Mouse (Mus musculus) lung, embryonic 14.5 days (tissue): ENCODE results near the gene Sys1. TPM values are rescaled to one million over a fixed set of nuclear protein-coding genes. Genes with fewer than 3 reads are reported as not detected.

Source experiments
- ATAC-seq: fragments of 200-750 bp; cut with Nextera tagmentation; 2 replicates; pipeline ENCODE4 v1.8.0; 2017; ENCODE audit warnings: mild to moderate bottlenecking, moderate TSS enrichment, moderate library complexity; ENCODE audit not compliant: insufficient read depth
- DNase-seq: peaks from one replicate; pipeline ENCODE4 v3.0.0-alpha.2; 2015
- H3K27ac ChIP-seq: fragments of 300-500 bp; sonication (generic); 2 replicates; pipeline ENCODE4 v1.5.1; 2014; ENCODE audit warnings: low read depth, mild to moderate bottlenecking, moderate library complexity
- H3K27me3 ChIP-seq: fragments of 300-500 bp; sonication (generic); 2 replicates; pipeline ENCODE4 v1.6.1; 2014; ENCODE audit warnings: low read length, control low read depth; ENCODE audit not compliant: insufficient read depth
- H3K36me3 ChIP-seq: fragments of 300-500 bp; sonication (generic); 2 replicates; pipeline ENCODE4 v1.6.1; 2014; ENCODE audit warnings: control low read depth; ENCODE audit not compliant: insufficient read depth
- H3K4me1 ChIP-seq: fragments of 300-500 bp; sonication (generic); 2 replicates; pipeline ENCODE4 v1.6.1; 2014; ENCODE audit warnings: antibody characterized with exemption, control low read depth; ENCODE audit not compliant: insufficient read depth
- H3K4me2 ChIP-seq: fragments of 300-500 bp; sonication (generic); 2 replicates; pipeline ENCODE4 v1.6.1; 2014; ENCODE audit warnings: mild to moderate bottlenecking
- H3K4me3 ChIP-seq: fragments of 300-500 bp; sonication (generic); 2 replicates; pipeline ENCODE4 v1.5.1; 2014; ENCODE audit warnings: low read depth, low read length
- H3K9ac ChIP-seq: fragments of 300-500 bp; sonication (generic); 2 replicates; pipeline ENCODE4 v1.6.1; 2014
- H3K9me3 ChIP-seq: fragments of 300-500 bp; sonication (generic); 2 replicates; pipeline ENCODE4 v1.6.1; 2016; ENCODE audit warnings: low read depth, low read length, control low read depth
- CTCF ChIP-seq: IDR thresholded peaks from 2 replicates; pipeline ENCODE4 v1.5.1; 2016; ENCODE audit warnings: antibody characterized with exemption, low read depth
- WGBS: fragments of 180-500 bp; shearing (Covaris S2); extraction: QIAGEN DNeasy Blood & Tissue Kit; methylation state at CpG from one replicate; pipeline ENCODE4 v1.1.7; 2014; 5-methylcytosine and 5-hydroxymethylcytosine counted together
- polyA plus RNA-seq: library from polyadenylated mRNA; unstranded; fragments of >200 nt; fragmentation: Nextera tagmentation; extraction: Ambion mirVana; gene quantifications from 2 replicates; pipeline ENCODE4 v1.2.1, GENCODE M21; 2014

The Sys1 gene
- polyA plus RNA-seq, 1 experiment from 2014 or later = 68.7 TPM

DNA sequence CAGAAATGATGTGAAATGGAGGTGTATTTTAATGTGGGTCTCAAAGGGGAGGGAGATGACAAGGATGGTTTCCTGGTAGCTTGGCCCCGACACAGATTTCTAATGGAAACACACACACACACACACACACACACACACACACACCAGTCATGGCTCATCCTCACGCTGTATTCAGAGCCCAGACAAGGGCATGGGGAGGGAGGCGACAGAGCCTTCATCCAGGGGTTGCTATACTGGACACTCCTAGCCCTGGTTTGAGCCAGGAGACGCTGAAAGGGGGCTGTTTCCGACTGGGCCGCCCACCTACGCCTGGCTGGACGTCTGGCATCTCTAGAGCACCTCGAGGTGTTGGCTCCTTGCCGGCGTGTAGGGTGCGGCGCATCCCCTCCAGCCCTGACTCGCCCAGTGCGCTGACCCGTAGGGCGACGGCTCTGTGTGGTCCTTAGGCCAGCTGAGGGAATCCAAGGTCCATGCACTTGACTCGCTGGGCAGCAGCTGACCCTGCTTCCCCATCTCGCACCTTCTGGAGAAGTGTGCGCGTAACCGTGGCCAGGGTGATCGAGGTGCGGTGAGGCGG is 29.0 kb downstream of the Sys1 start, which contains the start of gene Dbndd2:
Gene Dbndd2, plus strand, starts transcription at position 426 of the 577 bp plus-strand sequence.
- H3K27me3 ChIP-seq = peaks cover 16% of the 10 kb centered on the region
- peak within 1 kb of the TSS; percentile 72 for H3K4me3 ChIP-seq
- H3K36me3 ChIP-seq = peaks cover 3% of the 10 kb centered on the region; the same call in 1 of the 2 replicates
- peak within 1 kb of the TSS; percentile 99 for H3K4me2 ChIP-seq
- no peak for TF ChIP-seq CTCF
- H3K4me1 ChIP-seq = no peaks in the 10 kb centered on the region
- WGBS = 2% methylated on average over 26 of the region's 26 CpGs
- ATAC-seq (peak; percentile 53), DNase-seq (peak; percentile 18)
- no peaks in the 10 kb centered on the region for H3K9me3 ChIP-seq
- no peak within 1 kb of the TSS for H3K27ac ChIP-seq
- peak within 1 kb of the TSS; percentile 69 for H3K9ac ChIP-seq

DNA sequence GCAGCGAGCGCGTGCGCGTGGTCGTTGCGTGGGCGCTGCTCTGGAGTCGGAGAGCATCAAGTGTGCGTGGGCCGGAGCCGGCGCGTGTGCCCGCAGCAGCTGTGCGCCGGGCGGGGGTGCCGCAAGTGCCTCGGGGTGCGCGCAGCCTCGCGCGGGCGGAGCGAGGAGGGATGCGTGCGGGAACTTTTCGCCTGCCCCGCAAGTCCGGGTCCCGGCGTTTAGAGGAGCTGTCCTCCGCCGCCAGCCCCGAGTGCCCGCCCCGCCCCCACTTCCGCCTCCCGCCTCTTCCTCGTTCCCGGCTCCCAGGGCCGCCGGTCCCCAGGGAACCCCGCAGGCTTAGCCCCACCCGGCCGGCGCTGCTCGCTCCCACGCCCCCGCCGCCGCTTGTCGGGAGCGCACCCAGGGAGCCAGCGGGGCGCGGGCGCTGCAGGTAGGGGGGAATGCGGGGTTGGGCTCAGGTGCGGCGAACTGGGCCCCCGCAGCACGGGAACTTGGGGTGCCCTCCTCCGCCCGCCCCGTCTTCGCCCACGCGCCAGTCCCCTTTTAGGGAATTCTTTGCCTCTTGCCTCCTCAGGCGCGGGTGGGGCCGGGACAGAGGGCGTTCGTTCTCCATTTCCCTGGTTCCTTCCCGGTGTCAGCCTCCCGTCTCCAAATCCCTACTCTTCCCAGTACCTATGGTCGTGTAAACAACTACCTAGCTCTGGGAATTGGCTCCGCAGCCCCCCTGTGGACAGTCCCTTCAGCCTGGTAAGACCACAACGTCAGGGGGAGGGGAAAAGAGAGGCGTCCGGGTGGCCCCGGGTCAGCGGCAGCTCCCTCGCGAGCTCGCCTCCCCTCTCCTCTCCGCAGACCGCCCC is 29.7 kb downstream of the Sys1 start:
- peaks cover 3% of the 10 kb centered on the region; the same call in 1 of the 2 replicates for H3K36me3 ChIP-seq
- H3K4me2 ChIP-seq = peak overlapping the region; percentile 99
- peak overlapping the region; percentile 72 for H3K4me3 ChIP-seq
- TF ChIP-seq CTCF = no peak; the same call in 1 of the 2 replicates
- H3K27ac ChIP-seq = no peak overlapping the region
- ATAC-seq (peak; percentile 71), DNase-seq (peak; percentile 60)
- no peaks in the 10 kb centered on the region for H3K9me3 ChIP-seq
- WGBS = under 1% methylated on average over 80 of the region's 90 CpGs
- peak overlapping the region; percentile 69 for H3K9ac ChIP-seq
- no peaks in the 10 kb centered on the region for H3K4me1 ChIP-seq
- H3K27me3 ChIP-seq = peaks cover 16% of the 10 kb centered on the region

DNA sequence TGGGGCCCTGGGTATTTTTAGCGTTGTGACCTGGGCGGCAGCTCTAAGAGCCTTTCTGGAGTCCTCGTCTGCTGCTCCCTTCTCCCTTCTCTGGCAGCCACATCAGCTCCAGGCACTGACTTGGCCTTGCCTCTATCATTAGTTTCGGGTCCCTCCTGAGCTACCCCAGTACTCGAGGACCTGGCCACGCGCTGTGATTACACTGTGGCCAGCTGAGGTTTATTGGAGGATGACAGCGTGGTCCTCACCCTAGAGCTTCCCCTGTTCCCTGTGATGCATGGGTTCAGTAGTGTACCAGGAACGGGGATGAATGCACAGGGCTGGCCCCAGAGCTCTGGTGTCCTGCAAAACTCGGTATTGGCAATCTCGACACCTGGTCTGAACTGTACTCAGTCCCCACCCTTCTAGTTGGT is 30.4 kb downstream of the Sys1 start:
- no peak for DNase-seq
- Histone ChIP-seq H3K4me2 (peak overlapping the region; percentile 99), H3K4me3 (peak overlapping the region; percentile 72), H3K27me3 (peaks cover 16% of the 10 kb centered on the region), H3K4me1 (no peaks in the 10 kb centered on the region), H3K9ac (peak overlapping the region; percentile 69), H3K9me3 (no peaks in the 10 kb centered on the region), H3K36me3 (peaks cover 3% of the 10 kb centered on the region; the same call in 1 of the 2 replicates), H3K27ac (no peak overlapping the region)
- TF ChIP-seq CTCF = no peak
- WGBS = 9% methylated on average over 11 of the region's 11 CpGs
- ATAC-seq = peak; percentile 49

DNA sequence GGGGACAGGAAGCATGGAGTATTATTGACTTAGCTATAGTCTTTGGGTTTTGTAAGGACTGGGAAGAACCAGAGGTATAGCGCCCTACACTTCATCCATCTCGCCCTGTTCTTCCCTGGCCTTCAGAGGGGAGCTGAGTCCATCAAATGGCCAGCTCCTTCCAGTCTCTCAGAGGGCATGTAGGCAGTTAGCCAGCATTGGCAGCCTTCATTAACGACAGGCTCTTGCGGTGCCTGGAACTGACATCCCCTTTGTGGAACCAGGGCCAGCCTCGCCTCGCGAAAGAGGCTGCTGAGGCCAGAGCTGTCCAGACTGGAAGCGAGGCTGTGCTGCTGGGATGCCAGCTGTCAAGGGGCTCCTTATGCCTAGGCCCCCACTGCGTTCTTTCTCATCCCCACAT is 31.0 kb downstream of the Sys1 start:
- Histone ChIP-seq H3K27ac (no peak overlapping the region), H3K9me3 (no peaks in the 10 kb centered on the region), H3K27me3 (peaks cover 16% of the 10 kb centered on the region), H3K4me3 (no peak overlapping the region), H3K9ac (no peak overlapping the region), H3K36me3 (peaks cover 3% of the 10 kb centered on the region; the same call in 1 of the 2 replicates), H3K4me2 (no peak overlapping the region), H3K4me1 (no peaks in the 10 kb centered on the region)
- DNase-seq (no peak), ATAC-seq (no peak)
- TF ChIP-seq CTCF = no peak
- 63% methylated on average over 9 of the region's 9 CpGs for WGBS

DNA sequence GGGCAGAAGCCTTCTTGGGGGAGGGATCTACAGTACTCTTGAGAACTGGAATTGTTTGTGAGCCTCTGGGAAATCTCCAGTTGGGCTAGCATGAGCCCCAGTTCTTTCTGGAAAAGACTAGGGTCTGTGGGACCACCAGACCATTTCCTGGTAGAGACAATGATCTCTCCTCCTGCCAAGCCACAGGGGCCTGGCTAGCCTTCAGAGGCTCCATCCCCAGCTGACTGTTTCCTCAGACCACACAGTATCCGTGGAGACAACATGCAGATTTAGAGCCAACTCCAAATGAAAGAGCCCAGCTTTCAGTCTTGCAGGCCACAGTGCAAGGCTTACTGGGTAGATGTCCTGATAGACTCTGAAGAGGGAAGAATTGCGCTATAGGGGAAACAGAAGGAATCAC is 37.4 kb downstream of the Sys1 start:
- 50% methylated on average over 2 of the region's 2 CpGs for WGBS
- DNase-seq (no peak), ATAC-seq (no peak)
- Histone ChIP-seq H3K4me2 (no peak overlapping the region), H3K4me3 (no peak overlapping the region), H3K9ac (no peak overlapping the region), H3K9me3 (no peaks in the 10 kb centered on the region), H3K27me3 (no peaks in the 10 kb centered on the region), H3K36me3 (peaks cover 3% of the 10 kb centered on the region; the same call in 1 of the 2 replicates), H3K4me1 (peaks cover 9% of the 10 kb centered on the region), H3K27ac (no peak overlapping the region)
- TF ChIP-seq CTCF = no peak

DNA sequence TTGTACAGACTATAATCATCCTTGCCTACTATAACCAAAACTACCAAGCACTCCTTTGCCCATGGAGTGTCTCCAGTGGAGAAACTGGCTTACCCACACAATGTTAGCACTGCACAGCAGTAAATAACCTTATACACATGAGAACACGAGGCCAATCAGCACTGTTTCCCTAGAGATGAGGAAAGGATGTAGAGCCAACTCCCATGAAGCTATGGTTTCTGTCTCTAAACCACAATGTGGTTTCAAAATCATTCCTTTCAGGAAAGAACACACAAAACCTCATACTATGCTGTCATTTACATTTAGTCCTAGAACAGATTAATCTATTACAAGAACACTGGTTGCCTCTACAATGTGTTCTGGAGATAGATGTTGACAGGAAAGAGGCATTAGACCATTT is 39.6 kb downstream of the Sys1 start:
- Histone ChIP-seq H3K4me3 (no peak overlapping the region), H3K27me3 (no peaks in the 10 kb centered on the region), H3K27ac (no peak overlapping the region), H3K4me2 (peak overlapping the region; percentile 98; the same call in 1 of the 2 replicates), H3K36me3 (peaks cover 14% of the 10 kb centered on the region), H3K9me3 (no peaks in the 10 kb centered on the region), H3K9ac (no peak overlapping the region), H3K4me1 (peaks cover 9% of the 10 kb centered on the region)
- WGBS = 38% methylated on average over 1 of the region's 1 CpGs
- TF ChIP-seq CTCF = no peak
- ATAC-seq (no peak), DNase-seq (no peak)
